Mouse (Mus musculus) lung, postnatal 36 days (tissue): Measurements from ENCODE around the gene Nrxn2.

Source experiments
- DNase-seq: peaks from one replicate; pipeline ENCODE4 v3.0.0; 2022; ENCODE audit warnings: mixed read lengths

Gene Nrxn2

GRCm38 (mm10) chr19:6392743-6393393 lies 25.7 kb upstream of the Nrxn2 start:
- DNase-seq, result no peak

- DNase-seq, result no peak
Observed at GRCm38 (mm10) chr19:6393637-6394036, 24.9 kb upstream of the Nrxn2 start.

- no peak for DNase-seq
Observed at GRCm38 (mm10) chr19:6396237-6396636, 22.3 kb upstream of the Nrxn2 start.

GRCm38 (mm10) chr19:6397582-6398249 lies 20.8 kb upstream of the Nrxn2 start:
- DNase-seq, result no peak

- DNase-seq, result peak; percentile 91
Observed at GRCm38 (mm10) chr19:6398447-6399284, 19.9 kb upstream of the Nrxn2 start.

- peak; percentile 91 for DNase-seq
Observed at GRCm38 (mm10) chr19:6399285-6400095, 19.0 kb upstream of the Nrxn2 start, which contains the start of gene Rasgrp2. Gene Rasgrp2 (plus strand): TSS chr19:6399340.

- peak; percentile 41 for DNase-seq
Observed at GRCm38 (mm10) chr19:6400096-6401086, 18.1 kb upstream of the Nrxn2 start.

- peak; percentile 91 for DNase-seq
Observed at GRCm38 (mm10) chr19:6401131-6401815, 17.3 kb upstream of the Nrxn2 start.

- peak; percentile 70 for DNase-seq
Observed at GRCm38 (mm10) chr19:6401951-6402350, 16.6 kb upstream of the Nrxn2 start.

GRCm38 (mm10) chr19:6403869-6404268 lies 14.7 kb upstream of the Nrxn2 start:
- no peak for DNase-seq

GRCm38 (mm10) chr19:6405433-6405832 lies 13.1 kb upstream of the Nrxn2 start:
- no peak for DNase-seq

GRCm38 (mm10) chr19:6407109-6407508 lies 11.4 kb upstream of the Nrxn2 start:
- no peak for DNase-seq

- no peak for DNase-seq
Observed at GRCm38 (mm10) chr19:6407816-6408510, 10.6 kb upstream of the Nrxn2 start.

- no peak for DNase-seq
Observed at GRCm38 (mm10) chr19:6408749-6409148, 9.8 kb upstream of the Nrxn2 start.

- no peak for DNase-seq
Observed at GRCm38 (mm10) chr19:6409176-6409575, 9.4 kb upstream of the Nrxn2 start.

- no peak for DNase-seq
Observed at GRCm38 (mm10) chr19:6409936-6410335, 8.6 kb upstream of the Nrxn2 start.

GRCm38 (mm10) chr19:6412798-6413197 lies 5.7 kb upstream of the Nrxn2 start:
- no peak for DNase-seq

GRCm38 (mm10) chr19:6415454-6415853 lies 3.1 kb upstream of the Nrxn2 start:
- peak; percentile 67 for DNase-seq

GRCm38 (mm10) chr19:6416124-6416770 lies 2.3 kb upstream of the Nrxn2 start:
- no peak for DNase-seq
